Mouse (Mus musculus) layer of hippocampus, adult 2 months (tissue): Measurements from ENCODE around the gene Scn10a. TPM values are rescaled to one million over a fixed set of nuclear protein-coding genes. Genes with fewer than 3 reads are reported as not detected.

Source experiments
- DNase-seq, 2 experiments: peaks; one replicate each; pipeline ENCODE4 v3.0.0; 2022; ENCODE audit warnings: low spot score in 2 of 2
- H3K27ac ChIP-seq: fragments of 200-600 bp; 2 replicates; pipeline ENCODE4 v1.8.1; 2022
- H3K4me3 ChIP-seq: fragments of 200-600 bp; 2 replicates; pipeline ENCODE4 v1.8.1; 2022; ENCODE audit warnings: mild to moderate bottlenecking
- CTCF ChIP-seq: fragments of 200-600 bp; conservative IDR thresholded peaks from 2 replicates; pipeline ENCODE4 v1.8.1; 2022; ENCODE audit warnings: antibody characterized with exemption, mild to moderate bottlenecking, moderate library complexity
- long read RNA-seq, 2 experiments: library from polyadenylated mRNA; stranded (forward); transcript quantifications; one replicate each; pipeline ENCODE4 v2.0.0; 2021; ENCODE audit warnings: borderline mapping rate in 2 of 2
- total RNA-seq, 2 experiments: library from RNA; stranded (reverse); gene quantifications; 2 replicates each; pipeline ENCODE4 v1.2.3; 2021

Gene Scn10a
- total RNA-seq, result not detected
- long read RNA-seq, experiment 1, result 0 reads
- long read RNA-seq, experiment 2, result 0 reads

DNA sequence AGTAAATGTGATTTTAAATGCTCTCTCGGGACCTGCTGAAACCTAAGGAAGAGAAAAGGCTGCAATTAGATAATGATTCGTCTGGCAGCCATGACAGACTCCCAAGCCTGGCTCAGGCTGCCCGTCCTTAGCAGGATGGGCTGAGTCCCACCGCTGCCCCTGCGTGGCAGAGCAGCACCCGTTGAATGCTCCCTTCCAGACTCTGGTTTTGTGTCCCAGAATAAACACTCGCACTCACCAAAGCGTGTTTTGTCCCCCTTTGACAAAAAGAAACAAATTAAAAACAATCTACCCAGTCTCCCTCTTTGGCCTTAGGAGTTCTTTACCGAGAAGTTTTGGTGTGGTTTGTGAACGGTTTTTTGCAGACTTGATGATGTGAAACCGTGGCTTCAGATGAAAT lies at the start of gene Scn10a:
Scn10a (minus strand) TSS at position 101 of the 400 bp plus-strand sequence.
- Histone ChIP-seq H3K4me3 (no peak within 1 kb of the TSS), H3K27ac (no peak within 1 kb of the TSS)
- DNase-seq, result no peak
- TF ChIP-seq CTCF, result no peak

- no peak for DNase-seq
- no peak overlapping the region for H3K4me3 ChIP-seq
- H3K27ac ChIP-seq, result no peak overlapping the region
- peak; percentile 70 for TF ChIP-seq CTCF
Measured at GRCm38 (mm10) chr9:119768585-119768984, 49.5 kb upstream of the Scn10a start.

- peak; percentile 23; the same call in 1 of the 2 replicates for TF ChIP-seq CTCF
- Histone ChIP-seq H3K27ac (no peak overlapping the region), H3K4me3 (no peak overlapping the region)
- no peak for DNase-seq
Measured at GRCm38 (mm10) chr9:119760226-119760625, 41.1 kb upstream of the Scn10a start.

DNA sequence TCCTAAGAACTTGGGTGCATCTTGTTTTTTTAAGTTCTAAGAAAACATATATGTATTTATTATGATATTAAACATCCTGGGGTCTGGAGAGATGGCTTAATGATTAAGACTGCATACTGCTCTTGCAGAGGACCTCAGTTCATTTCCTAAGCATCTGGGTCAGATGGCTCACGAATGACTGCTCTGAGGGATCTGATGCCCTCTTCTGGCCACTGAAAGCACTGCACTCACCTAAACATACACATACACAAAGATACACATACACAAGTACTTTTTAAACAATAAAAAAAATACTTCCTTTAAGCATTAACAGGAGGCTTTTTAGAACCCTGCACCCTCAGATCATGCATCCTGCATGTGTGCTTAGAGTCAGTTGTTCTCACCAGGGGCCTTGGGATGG lies 40.3 kb upstream of the Scn10a start:
- H3K4me3 ChIP-seq, result no peak overlapping the region
- DNase-seq, result no peak
- no peak overlapping the region for H3K27ac ChIP-seq
- TF ChIP-seq CTCF, result peak; percentile 32

- Histone ChIP-seq H3K27ac (no peak overlapping the region), H3K4me3 (no peak overlapping the region)
- TF ChIP-seq CTCF, result peak; percentile 81
- peak; percentile 38 to 42 for DNase-seq
Measured at GRCm38 (mm10) chr9:119751507-119751906, 32.4 kb upstream of the Scn10a start.

DNA sequence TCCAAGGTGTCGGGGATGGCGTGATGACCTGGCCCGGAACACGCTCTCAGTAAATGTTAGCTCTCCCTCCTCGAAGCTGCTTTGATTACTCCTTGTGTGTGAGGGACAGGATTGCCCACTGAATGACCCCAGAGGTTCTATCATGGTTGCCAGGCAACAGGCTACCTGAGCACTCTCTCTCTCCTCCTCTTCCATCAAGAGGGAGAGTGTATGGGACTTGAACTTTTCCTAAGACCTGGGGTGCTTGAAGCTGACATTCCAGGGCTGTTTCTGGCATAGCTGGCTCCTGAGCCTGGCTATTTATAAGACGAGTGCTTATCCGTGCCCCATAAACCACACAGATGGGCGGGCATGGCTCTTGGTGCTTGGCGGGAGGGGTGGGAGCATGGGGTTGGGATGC lies 30.0 kb upstream of the Scn10a start:
- Histone ChIP-seq H3K4me3 (no peak overlapping the region), H3K27ac (no peak overlapping the region)
- DNase-seq, result no peak
- no peak for TF ChIP-seq CTCF

- DNase-seq, result no peak
- H3K27ac ChIP-seq, result no peak overlapping the region
- TF ChIP-seq CTCF, result no peak
- H3K4me3 ChIP-seq, result no peak overlapping the region
Measured at GRCm38 (mm10) chr9:119743900-119744299, 24.8 kb upstream of the Scn10a start.

GRCm38 (mm10) chr9:119743312-119743711 lies 24.2 kb upstream of the Scn10a start:
- no peak for TF ChIP-seq CTCF
- DNase-seq, result no peak
- Histone ChIP-seq H3K4me3 (no peak overlapping the region), H3K27ac (no peak overlapping the region)

DNA sequence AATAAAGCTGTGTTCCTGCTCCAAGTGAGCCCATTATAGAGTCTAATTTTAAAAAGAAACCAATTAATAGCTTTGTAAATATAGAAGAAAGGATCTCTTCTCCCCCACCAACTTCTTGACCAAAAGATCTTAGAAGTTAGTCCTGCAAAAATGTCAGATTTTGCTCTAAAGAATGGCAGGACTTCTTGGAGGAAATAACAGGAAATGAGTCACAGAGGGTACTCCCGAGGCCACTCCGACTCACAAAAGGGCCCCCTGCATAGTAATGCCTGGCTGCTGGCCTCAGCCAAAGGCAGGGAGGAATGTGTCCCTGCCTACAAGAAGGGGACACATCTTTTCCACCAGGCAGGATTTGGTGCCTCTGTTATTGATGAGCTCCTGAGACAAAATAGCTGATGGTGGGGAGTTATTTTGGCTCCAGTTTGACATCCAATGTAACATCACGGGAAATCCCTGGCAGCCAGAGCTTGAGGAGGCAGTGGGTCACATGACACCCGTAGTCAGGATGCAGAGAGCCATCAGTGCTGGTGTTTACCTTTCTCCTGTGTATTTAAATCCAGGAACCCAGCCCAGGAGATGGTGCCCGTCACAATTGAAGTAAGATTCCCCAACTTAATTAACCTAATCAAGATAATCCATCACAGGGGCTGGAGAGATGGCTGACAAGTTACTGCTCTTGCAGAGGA lies 22.1 kb upstream of the Scn10a start:
- Histone ChIP-seq H3K4me3 (no peak overlapping the region), H3K27ac (no peak overlapping the region)
- TF ChIP-seq CTCF, result no peak
- DNase-seq, result no peak

- no peak for TF ChIP-seq CTCF
- no peak overlapping the region for H3K4me3 ChIP-seq
- DNase-seq, result no peak
- H3K27ac ChIP-seq, result no peak overlapping the region
Measured at GRCm38 (mm10) chr9:119728412-119729097, 9.4 kb upstream of the Scn10a start.

GRCm38 (mm10) chr9:119726990-119727389 lies 7.9 kb upstream of the Scn10a start:
- no peak for DNase-seq
- Histone ChIP-seq H3K4me3 (no peak overlapping the region), H3K27ac (no peak overlapping the region)
- no peak for TF ChIP-seq CTCF

DNA sequence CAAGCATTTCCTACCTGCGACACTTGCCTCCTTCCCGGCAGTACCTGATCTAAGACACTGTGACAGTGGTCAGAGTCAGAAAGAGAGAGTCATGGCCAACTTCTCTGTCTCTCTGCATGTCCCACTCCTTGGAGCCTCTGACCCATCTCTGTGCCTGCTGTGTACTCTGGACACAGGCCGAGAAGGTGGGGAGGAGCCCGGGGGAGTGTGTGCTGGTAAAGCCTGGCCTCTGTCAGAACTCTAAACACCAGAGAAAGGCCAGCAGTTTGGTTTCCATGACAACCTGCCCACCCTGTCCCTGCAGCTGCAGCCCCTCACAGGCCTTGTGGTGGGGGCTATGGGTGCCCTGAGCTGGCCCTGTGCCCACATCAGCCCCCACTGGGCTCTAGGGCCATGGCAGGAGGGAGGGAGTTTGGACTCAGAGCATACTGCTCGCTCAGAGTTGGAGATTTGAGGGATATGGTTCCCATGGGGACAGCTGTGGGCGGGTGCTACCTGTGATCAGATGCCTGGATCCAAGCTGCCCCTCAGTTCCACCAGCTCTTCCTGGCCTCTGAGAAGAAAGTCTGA lies 6.3 kb upstream of the Scn10a start:
- Histone ChIP-seq H3K4me3 (no peak overlapping the region), H3K27ac (no peak overlapping the region)
- TF ChIP-seq CTCF, result no peak
- no peak for DNase-seq

DNA sequence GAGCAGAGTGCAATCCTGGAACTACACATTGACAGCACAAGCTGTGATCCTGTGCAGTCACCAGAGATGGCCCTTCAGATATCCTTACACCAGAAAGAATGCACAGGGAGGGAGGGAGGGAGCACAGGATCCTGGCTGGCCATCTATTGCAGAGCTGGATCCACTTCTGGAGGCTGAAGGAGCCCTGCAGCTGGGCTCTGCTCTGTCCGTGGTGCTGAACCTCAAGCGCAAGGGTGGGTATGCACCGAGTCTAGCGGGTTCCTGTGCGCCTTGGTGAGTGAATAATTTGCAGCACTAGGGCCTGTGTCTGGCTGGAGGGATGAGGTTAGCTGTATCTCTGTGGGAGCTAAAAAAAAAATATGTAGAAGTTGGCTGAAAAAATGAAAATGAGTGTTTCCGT lies 12.4 kb downstream of the Scn10a start:
- DNase-seq, result no peak
- H3K27ac ChIP-seq, result no peak overlapping the region
- H3K4me3 ChIP-seq, result no peak overlapping the region
- no peak for TF ChIP-seq CTCF

- Histone ChIP-seq H3K27ac (no peak overlapping the region), H3K4me3 (no peak overlapping the region)
- DNase-seq, result no peak
- TF ChIP-seq CTCF, result no peak
Measured at GRCm38 (mm10) chr9:119691505-119691904, 27.6 kb downstream of the Scn10a start.
